In the genomic region with DNA sequence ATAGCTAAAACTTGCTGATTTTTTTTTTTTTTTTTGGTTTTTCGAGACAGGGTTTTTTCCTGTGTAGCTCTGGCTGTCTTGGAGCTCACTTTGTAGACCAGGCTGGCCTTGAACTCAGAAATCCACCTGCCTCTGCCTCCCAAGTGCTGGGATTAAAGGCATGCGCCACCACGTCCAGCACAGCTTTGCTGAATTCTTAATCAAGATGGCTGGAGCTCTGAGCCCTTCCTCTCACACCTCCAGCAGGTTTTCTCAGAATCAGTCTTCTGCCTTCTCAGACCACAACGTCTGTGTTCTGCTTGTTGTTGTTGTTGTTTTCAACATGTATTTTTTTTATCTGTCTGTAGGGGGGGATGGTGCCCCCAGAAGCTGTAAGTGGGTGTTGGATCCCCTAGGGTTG, we compare ENCODE assay signal across 1 mouse cellular context. TPM values are rescaled to one million over a fixed set of nuclear protein-coding genes. Genes with fewer than 3 reads are reported as not detected.
"Had no signal": no experiment of that assay in that cellular context is flagged by ENCODE, and none has a peak within 500 bp of the region (broad histone marks: within the 10 kb centered on the region; RNA-seq: fewer than 3 reads in every experiment).

No protein-coding gene starts in this region.

RNA-seq across cellular contexts. Expression of gene Knl1, which starts 30.6 kb away (rescaled TPM):
- polyA plus RNA-seq: liver, adult 2 months had no signal
